Mouse (Mus musculus): ENCODE data around the gene Tnfrsf11a.

DNA sequence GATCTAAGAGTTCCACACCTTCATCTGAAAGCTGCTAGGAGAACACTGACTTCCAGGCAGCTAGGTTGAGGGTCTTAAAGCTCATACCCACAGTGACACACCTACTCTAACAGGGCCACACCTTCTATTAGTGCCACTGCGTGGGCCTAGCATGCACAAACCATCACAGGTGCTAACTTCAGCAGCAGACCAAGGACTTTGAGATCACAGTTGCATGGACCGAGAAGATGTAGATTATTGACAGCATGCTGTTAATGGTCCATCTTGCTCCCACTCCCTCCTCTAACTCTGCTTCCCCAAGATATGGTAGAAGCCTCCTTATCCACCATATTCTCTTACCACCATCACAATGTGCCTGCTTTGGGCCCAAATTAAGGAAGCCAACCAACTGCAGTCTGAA lies 79.2 kb downstream of the Tnfrsf11a start:
- TF ChIP-seq CTCF (IDR thresholded peaks at IDR 0.05; ENCODE audit: insufficient read depth, low read length) (no peak), POLR2A (IDR thresholded peaks at IDR 0.05; ENCODE audit: borderline replicate concordance, extremely low read depth, low read depth, low read length) (no peak)
